17 mouse cellular contexts compared by ENCODE assay signal in the genomic region with DNA sequence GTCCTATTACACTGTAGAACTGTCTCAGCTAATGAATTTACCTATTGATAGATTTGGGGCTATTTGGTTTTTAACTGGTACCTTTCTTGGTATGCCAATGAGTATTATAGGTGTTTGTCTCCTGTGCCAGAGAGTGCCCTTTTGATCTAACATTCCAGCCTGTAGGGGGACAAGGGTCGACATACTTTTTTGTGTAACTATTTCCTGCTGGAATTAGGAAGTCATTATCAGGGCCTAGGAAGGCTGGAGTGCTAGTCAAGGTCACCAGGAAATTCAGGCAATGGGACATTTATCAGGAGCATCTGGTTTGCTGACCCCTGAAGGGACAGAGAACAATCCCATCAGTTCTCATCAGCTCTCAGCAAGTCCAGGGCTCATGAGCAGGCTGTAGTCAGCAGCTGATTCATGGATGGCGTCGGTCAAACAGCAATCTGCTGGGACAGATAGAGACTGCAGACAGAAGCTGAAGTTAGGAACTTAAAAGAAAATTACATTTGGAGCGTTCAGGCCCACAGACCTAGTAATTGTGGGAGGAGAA. TPM values are rescaled to one million over a fixed set of nuclear protein-coding genes. Genes with fewer than 3 reads are reported as not detected.
A peak's percentile ranks its signal among the peaks of the same experiment; 100 is the strongest.
DNase-seq lines count a peak whose midpoint lies in the region; ATAC-seq and TF ChIP-seq lines count a peak whose summit lies in the region.
"Had no signal": no experiment of that assay in that cellular context is flagged by ENCODE, and none has a peak within 500 bp of the region (broad histone marks: within the 10 kb centered on the region; RNA-seq: fewer than 3 reads in every experiment).

No protein-coding gene starts in this region.

- no peaks in the 10 kb centered on the region for H3K27me3 ChIP-seq in heart, embryonic 15.5 days
- H3K27me3 ChIP-seq in heart, embryonic 12.5 days (replicated peaks) = no peaks in the 10 kb centered on the region
- no peaks in the 10 kb centered on the region for H3K27me3 ChIP-seq in embryonic facial prominence, embryonic 10.5 days (replicated peaks; ENCODE audit: low read depth, poor library complexity, severe bottlenecking)
- H3K27me3 ChIP-seq in stomach, postnatal 0 days (ENCODE audit: control insufficient read depth, insufficient read depth, low read length) = no peaks in the 10 kb centered on the region
- H3K27me3 ChIP-seq: CH12.LX; lung, embryonic 15.5 days; stomach, embryonic 15.5 days had no signal

- 30% methylated on average over 4 of the region's 4 CpGs for WGBS in heart, embryonic 15.5 days
- 37% methylated on average over 4 of the region's 4 CpGs for WGBS in heart, embryonic 12.5 days
- 42% methylated on average over 4 of the region's 4 CpGs for WGBS in embryonic facial prominence, embryonic 10.5 days
- WGBS in stomach, postnatal 0 days = 55% methylated on average over 4 of the region's 4 CpGs

- no peak for DNase-seq in layer of hippocampus, adult 2 months (ENCODE audit: low spot score in 2 of 2)
- DNase-seq in layer of hippocampus, postnatal 10 days (ENCODE audit: low spot score in 2 of 2) = no peak
- peak; percentile 11 for DNase-seq in embryonic facial prominence, embryonic 10.5 days (ENCODE audit: low spot score)
- no peak for DNase-seq in stomach, postnatal 0 days (ENCODE audit: low spot score)
- DNase-seq in thymus, postnatal 10 days (ENCODE audit: low spot score in 2 of 2) = no peak
- DNase-seq: adrenal gland, postnatal 14 days; right cerebral cortex, postnatal 25 days; thymus, postnatal 4 days had no signal

- no peaks in the 10 kb centered on the region for H3K36me3 ChIP-seq in heart, embryonic 15.5 days
- no peaks in the 10 kb centered on the region for H3K36me3 ChIP-seq in heart, embryonic 12.5 days
- no peaks in the 10 kb centered on the region for H3K36me3 ChIP-seq in embryonic facial prominence, embryonic 10.5 days (replicated peaks)
- H3K36me3 ChIP-seq in stomach, postnatal 0 days (ENCODE audit: control insufficient read depth, insufficient read depth, low read length) = no peaks in the 10 kb centered on the region
- H3K36me3 ChIP-seq: lung, embryonic 15.5 days; stomach, embryonic 15.5 days had no signal

- no peaks in the 10 kb centered on the region for H3K9me3 ChIP-seq in heart, embryonic 15.5 days (replicated peaks)
- H3K9me3 ChIP-seq in heart, embryonic 12.5 days (replicated peaks) = no peaks in the 10 kb centered on the region
- no peaks in the 10 kb centered on the region for H3K9me3 ChIP-seq in embryonic facial prominence, embryonic 10.5 days
- H3K9me3 ChIP-seq in stomach, postnatal 0 days (ENCODE audit: control insufficient read depth, low read length) = no peaks in the 10 kb centered on the region
- H3K9me3 ChIP-seq: lung, embryonic 15.5 days; stomach, embryonic 15.5 days had no signal

- ATAC-seq in heart, embryonic 15.5 days (replicated peaks; ENCODE audit: insufficient number of reproducible peaks, insufficient read depth, low FRiP score, low read depth) = no peak
- ATAC-seq in heart, embryonic 12.5 days (ENCODE audit: insufficient number of reproducible peaks, low FRiP score) = no peak
- no peak for ATAC-seq in stomach, postnatal 0 days (ENCODE audit: low FRiP score, low TSS enrichment)
- ATAC-seq: hindbrain, embryonic 16.5 days had no signal

- 0 out of 2 replicates have a peak overlapping the region, but pooled peaks have one; percentile 3 for H3K27ac ChIP-seq in heart, embryonic 15.5 days
- no peak overlapping the region for H3K27ac ChIP-seq in heart, embryonic 12.5 days (ENCODE audit: poor library complexity, severe bottlenecking)
- H3K27ac ChIP-seq in layer of hippocampus, adult 2 months = no peak overlapping the region
- no peak overlapping the region for H3K27ac ChIP-seq in embryonic facial prominence, embryonic 10.5 days (replicated peaks)
- H3K27ac ChIP-seq in stomach, postnatal 0 days (replicated peaks) = no peak overlapping the region
- H3K27ac ChIP-seq: lung, embryonic 15.5 days; stomach, embryonic 15.5 days had no signal

- no peak overlapping the region for H3K4me2 ChIP-seq in heart, embryonic 15.5 days
- H3K4me2 ChIP-seq in heart, embryonic 12.5 days = no peak overlapping the region
- H3K4me2 ChIP-seq in stomach, postnatal 0 days (replicated peaks; ENCODE audit: low read depth) = no peak overlapping the region
- H3K4me2 ChIP-seq: lung, embryonic 15.5 days; stomach, embryonic 15.5 days had no signal

- H3K4me1 ChIP-seq in heart, embryonic 15.5 days (replicated peaks) = peaks cover 45% of the 10 kb centered on the region
- peaks cover 46% of the 10 kb centered on the region for H3K4me1 ChIP-seq in heart, embryonic 12.5 days (replicated peaks)
- H3K4me1 ChIP-seq in embryonic facial prominence, embryonic 10.5 days = peaks cover 26% of the 10 kb centered on the region
- H3K4me1 ChIP-seq in stomach, postnatal 0 days (replicated peaks; ENCODE audit: control insufficient read depth, insufficient read depth) = no peaks in the 10 kb centered on the region

- peak; percentile 33 for TF ChIP-seq CTCF in layer of hippocampus, adult 2 months (conservative IDR thresholded peaks at IDR 0.05)
- TF ChIP-seq CTCF in stomach, postnatal 0 days (IDR thresholded peaks at IDR 0.05; ENCODE audit: low read depth) = peak; percentile 57

- TF ChIP-seq EP300 in stomach, postnatal 0 days (optimal IDR thresholded peaks at IDR 0.05) = no peak

- no peak overlapping the region for H3K4me3 ChIP-seq in heart, embryonic 15.5 days
- no peak overlapping the region for H3K4me3 ChIP-seq in heart, embryonic 12.5 days
- no peak overlapping the region for H3K4me3 ChIP-seq in layer of hippocampus, adult 2 months
- H3K4me3 ChIP-seq in embryonic facial prominence, embryonic 10.5 days = no peak overlapping the region
- no peak overlapping the region for H3K4me3 ChIP-seq in stomach, postnatal 0 days (ENCODE audit: low read depth, low read length)
- H3K4me3 ChIP-seq: lung, embryonic 15.5 days; stomach, embryonic 15.5 days had no signal

- no peak overlapping the region for H3K9ac ChIP-seq in heart, embryonic 15.5 days
- H3K9ac ChIP-seq in heart, embryonic 12.5 days = no peak overlapping the region
- H3K9ac ChIP-seq in stomach, postnatal 0 days (ENCODE audit: low read length) = no peak overlapping the region
- H3K9ac ChIP-seq: lung, embryonic 15.5 days; stomach, embryonic 15.5 days had no signal

RNA-seq across cellular contexts. Expression of a gene that starts 6.4 kb away (rescaled TPM):
- 9.7 and 10.1 TPM in 2 replicates for polyA plus RNA-seq in heart, embryonic 15.5 days (2015; fragmentation: Nextera tagmentation; extraction: Ambion mirVana)
- polyA plus RNA-seq in heart, embryonic 12.5 days (2016; fragmentation: Nextera tagmentation; extraction: Ambion mirVana) = 9.9 and 14.0 TPM in 2 replicates
- 10 to 100 TPM; 12.7 to 20.3 TPM for total RNA-seq in layer of hippocampus, adult 2 months (2021)
- 10 to 100 TPM; 14.1 to 14.6 TPM for total RNA-seq in layer of hippocampus, postnatal 10 days (2021)
- 2.1 and 2.5 TPM in 2 replicates for polyA plus RNA-seq in embryonic facial prominence, embryonic 10.5 days (2016; fragmentation: Nextera tagmentation; extraction: Ambion mirVana)
- polyA plus RNA-seq in stomach, postnatal 0 days (2015; fragmentation: Nextera tagmentation; extraction: Ambion mirVana) = 3.8 and 4.9 TPM in 2 replicates

RNA-seq across cellular contexts. Expression of a gene that starts 33.8 kb away (rescaled TPM):
- 0.18 and 0.21 TPM in 2 replicates for polyA plus RNA-seq in heart, embryonic 15.5 days (2015; fragmentation: Nextera tagmentation; extraction: Ambion mirVana)
- 0.19 and 0.23 TPM in 2 replicates for polyA plus RNA-seq in heart, embryonic 12.5 days (2016; fragmentation: Nextera tagmentation; extraction: Ambion mirVana)
- not detected for total RNA-seq in layer of hippocampus, adult 2 months (2021)
- not detected for total RNA-seq in layer of hippocampus, postnatal 10 days (2021)
- polyA plus RNA-seq in embryonic facial prominence, embryonic 10.5 days (2016; fragmentation: Nextera tagmentation; extraction: Ambion mirVana) = 0.29 and 0.49 TPM in 2 replicates
- polyA plus RNA-seq in stomach, postnatal 0 days (2015; fragmentation: Nextera tagmentation; extraction: Ambion mirVana) = 0.12 and 0.22 TPM in 2 replicates
- total RNA-seq: adrenal gland, postnatal 14 days; CH12.LX; gastrocnemius, postnatal 4 days; layer of hippocampus, adult 8-10 months; left cerebral cortex, postnatal 14 days had no signal
